Mouse (Mus musculus): ENCODE measurements around the gene Entpd7. TPM values are rescaled to one million over a fixed set of nuclear protein-coding genes. Genes with fewer than 3 reads are reported as not detected.

The Entpd7 gene
- polyA plus RNA-seq, 1 experiment from 2014 or later = 9.5 TPM

- no peak overlapping the region for H3K27ac ChIP-seq (ENCODE audit: low read length)
- no peaks in the 10 kb centered on the region for H3K27me3 ChIP-seq (ENCODE audit: control insufficient read depth, insufficient read depth, low read depth, low read length)
- H3K4me3 ChIP-seq (ENCODE audit: low read length) = no peak overlapping the region
- H3K36me3 ChIP-seq (ENCODE audit: control insufficient read depth, insufficient read depth, low read length) = peaks cover 5% of the 10 kb centered on the region
- no peak overlapping the region for H3K9ac ChIP-seq (ENCODE audit: low read length)
- WGBS = 65% methylated on average over 6 of the region's 6 CpGs
- ATAC-seq (ENCODE audit: low read depth) = no peak
- H3K4me1 ChIP-seq (replicated peaks; ENCODE audit: control insufficient read depth, insufficient read depth, low read length) = no peaks in the 10 kb centered on the region
- no peak overlapping the region for H3K4me2 ChIP-seq (ENCODE audit: low read depth, low read length)
- H3K9me3 ChIP-seq (ENCODE audit: control insufficient read depth, low read length) = no peaks in the 10 kb centered on the region
Observed at GRCm38 (mm10) chr19:43659632-43660031, 29.8 kb upstream of the Entpd7 start.

DNA sequence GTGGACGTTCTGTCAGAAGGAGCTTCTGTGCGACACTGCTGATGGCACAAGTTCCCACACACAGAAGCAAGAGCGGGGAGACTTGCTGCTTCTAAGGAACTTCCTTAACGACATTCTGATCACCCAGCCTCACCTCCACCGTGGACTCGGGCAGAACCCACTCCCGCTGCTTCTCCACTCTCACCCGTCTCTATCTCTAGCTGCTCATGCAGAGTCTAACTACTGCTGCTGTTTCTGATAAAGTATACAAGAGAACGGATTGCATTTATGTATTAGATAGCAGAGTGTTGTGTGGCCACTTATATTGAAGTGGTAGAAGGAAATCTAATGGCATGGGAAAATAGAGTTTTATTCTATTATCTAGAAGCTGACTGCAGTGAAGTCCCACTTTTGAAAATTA is 28.7 kb upstream of the Entpd7 start:
- Histone ChIP-seq H3K4me2 (ENCODE audit: low read depth, low read length) (no peak overlapping the region), H3K9me3 (ENCODE audit: control insufficient read depth, low read length) (no peaks in the 10 kb centered on the region), H3K4me3 (ENCODE audit: low read length) (no peak overlapping the region), H3K9ac (ENCODE audit: low read length) (no peak overlapping the region), H3K27ac (ENCODE audit: low read length) (no peak overlapping the region), H3K36me3 (ENCODE audit: control insufficient read depth, insufficient read depth, low read length) (peaks cover 5% of the 10 kb centered on the region), H3K27me3 (ENCODE audit: control insufficient read depth, insufficient read depth, low read depth, low read length) (no peaks in the 10 kb centered on the region), H3K4me1 (replicated peaks; ENCODE audit: control insufficient read depth, insufficient read depth, low read length) (no peaks in the 10 kb centered on the region)
- no peak for ATAC-seq (ENCODE audit: low read depth)
- 76% methylated on average over 9 of the region's 9 CpGs for WGBS

DNA sequence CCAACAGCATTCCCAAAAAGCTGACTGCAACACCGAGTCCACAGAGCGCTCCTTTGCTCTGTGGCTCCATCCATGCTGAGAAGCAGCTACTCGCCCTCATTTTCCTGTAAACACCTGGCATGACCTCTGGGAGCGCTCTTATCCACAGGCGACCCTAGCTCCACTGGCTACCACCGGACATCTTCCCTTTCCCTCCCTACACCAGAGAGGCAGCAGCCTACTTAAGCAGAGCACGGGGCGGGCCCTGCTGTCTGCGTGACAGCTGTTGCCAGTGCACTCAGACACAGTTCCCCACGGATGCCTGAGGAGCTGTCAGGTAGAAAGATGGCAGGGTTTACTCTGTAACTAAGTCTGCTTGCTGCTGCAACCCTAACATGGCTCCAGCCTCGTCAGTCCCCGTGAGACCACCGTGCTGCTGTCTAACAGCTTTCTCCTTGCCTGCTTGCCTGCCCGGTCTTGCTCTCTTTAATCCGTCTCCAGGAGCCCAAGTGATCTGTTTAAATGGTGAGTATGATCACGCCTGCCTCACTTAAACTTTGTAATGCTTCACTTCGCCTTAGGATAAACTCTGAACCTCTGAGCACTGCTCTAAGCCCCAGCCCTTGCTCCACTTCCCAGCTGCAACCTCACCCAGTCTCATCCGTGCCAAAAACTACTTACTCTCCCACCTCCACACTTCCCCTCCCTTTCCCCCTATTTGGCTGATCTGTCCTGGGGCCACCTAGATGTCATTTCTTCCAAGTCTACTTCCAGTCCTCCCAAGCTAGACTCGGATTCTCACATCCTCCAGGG is 27.1 kb upstream of the Entpd7 start:
- H3K4me1 ChIP-seq (replicated peaks; ENCODE audit: control insufficient read depth, insufficient read depth, low read length) = no peaks in the 10 kb centered on the region
- no peak overlapping the region for H3K4me3 ChIP-seq (ENCODE audit: low read length)
- H3K9ac ChIP-seq (ENCODE audit: low read length) = no peak overlapping the region
- ATAC-seq (ENCODE audit: low read depth) = peak; percentile 38; the same call in 1 of the 2 replicates
- no peak overlapping the region for H3K27ac ChIP-seq (ENCODE audit: low read length)
- H3K9me3 ChIP-seq (ENCODE audit: control insufficient read depth, low read length) = no peaks in the 10 kb centered on the region
- H3K4me2 ChIP-seq (ENCODE audit: low read depth, low read length) = no peak overlapping the region
- 47% methylated on average over 19 of the region's 19 CpGs for WGBS
- H3K36me3 ChIP-seq (ENCODE audit: control insufficient read depth, insufficient read depth, low read length) = peaks cover 5% of the 10 kb centered on the region
- no peaks in the 10 kb centered on the region for H3K27me3 ChIP-seq (ENCODE audit: control insufficient read depth, insufficient read depth, low read depth, low read length)

- Histone ChIP-seq H3K27me3 (ENCODE audit: control insufficient read depth, insufficient read depth, low read depth, low read length) (no peaks in the 10 kb centered on the region), H3K4me1 (replicated peaks; ENCODE audit: control insufficient read depth, insufficient read depth, low read length) (no peaks in the 10 kb centered on the region), H3K9me3 (ENCODE audit: control insufficient read depth, low read length) (no peaks in the 10 kb centered on the region), H3K4me2 (ENCODE audit: low read depth, low read length) (no peak overlapping the region), H3K36me3 (ENCODE audit: control insufficient read depth, insufficient read depth, low read length) (peaks cover 5% of the 10 kb centered on the region), H3K9ac (ENCODE audit: low read length) (no peak overlapping the region), H3K4me3 (ENCODE audit: low read length) (no peak overlapping the region), H3K27ac (ENCODE audit: low read length) (no peak overlapping the region)
- ATAC-seq (ENCODE audit: low read depth) = no peak
- WGBS = 79% methylated on average over 8 of the region's 8 CpGs
Observed at GRCm38 (mm10) chr19:43663471-43663870, 26.0 kb upstream of the Entpd7 start.

DNA sequence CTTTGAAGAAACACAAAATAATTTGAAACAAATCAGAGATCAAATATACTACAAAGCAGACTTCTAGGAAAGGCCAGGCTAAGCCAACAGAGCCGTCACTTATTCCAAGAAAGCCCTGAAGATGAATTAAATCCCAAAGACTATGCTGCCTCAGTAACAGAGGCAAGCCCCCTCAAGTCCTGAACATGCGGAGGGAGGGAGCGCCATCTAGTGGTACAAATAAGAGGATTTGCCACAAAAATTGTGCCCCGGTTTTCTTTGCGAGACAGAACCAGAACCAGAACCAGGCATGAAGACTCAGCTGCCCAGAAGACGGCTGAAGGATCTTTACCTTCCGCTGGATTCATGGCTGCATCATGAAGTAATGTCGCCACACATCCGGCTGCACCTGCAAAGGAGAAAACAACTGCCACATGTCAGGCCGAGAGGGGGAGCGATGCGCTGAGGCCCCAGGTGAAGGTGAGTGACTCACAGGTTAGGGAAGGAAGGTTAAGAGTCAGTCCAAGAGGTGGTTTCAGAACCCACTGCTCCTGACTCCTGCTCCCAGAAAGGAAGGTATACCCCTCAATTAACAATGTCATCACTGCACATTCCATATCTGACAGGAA is 23.9 kb upstream of the Entpd7 start:
- Histone ChIP-seq H3K27ac (ENCODE audit: low read length) (no peak overlapping the region), H3K9ac (ENCODE audit: low read length) (no peak overlapping the region), H3K4me2 (ENCODE audit: low read depth, low read length) (no peak overlapping the region), H3K9me3 (ENCODE audit: control insufficient read depth, low read length) (no peaks in the 10 kb centered on the region), H3K4me1 (replicated peaks; ENCODE audit: control insufficient read depth, insufficient read depth, low read length) (no peaks in the 10 kb centered on the region), H3K27me3 (ENCODE audit: control insufficient read depth, insufficient read depth, low read depth, low read length) (no peaks in the 10 kb centered on the region), H3K4me3 (ENCODE audit: low read length) (no peak overlapping the region), H3K36me3 (ENCODE audit: control insufficient read depth, insufficient read depth, low read length) (peaks cover 5% of the 10 kb centered on the region)
- ATAC-seq (ENCODE audit: low read depth) = no peak
- 51% methylated on average over 12 of the region's 12 CpGs for WGBS

DNA sequence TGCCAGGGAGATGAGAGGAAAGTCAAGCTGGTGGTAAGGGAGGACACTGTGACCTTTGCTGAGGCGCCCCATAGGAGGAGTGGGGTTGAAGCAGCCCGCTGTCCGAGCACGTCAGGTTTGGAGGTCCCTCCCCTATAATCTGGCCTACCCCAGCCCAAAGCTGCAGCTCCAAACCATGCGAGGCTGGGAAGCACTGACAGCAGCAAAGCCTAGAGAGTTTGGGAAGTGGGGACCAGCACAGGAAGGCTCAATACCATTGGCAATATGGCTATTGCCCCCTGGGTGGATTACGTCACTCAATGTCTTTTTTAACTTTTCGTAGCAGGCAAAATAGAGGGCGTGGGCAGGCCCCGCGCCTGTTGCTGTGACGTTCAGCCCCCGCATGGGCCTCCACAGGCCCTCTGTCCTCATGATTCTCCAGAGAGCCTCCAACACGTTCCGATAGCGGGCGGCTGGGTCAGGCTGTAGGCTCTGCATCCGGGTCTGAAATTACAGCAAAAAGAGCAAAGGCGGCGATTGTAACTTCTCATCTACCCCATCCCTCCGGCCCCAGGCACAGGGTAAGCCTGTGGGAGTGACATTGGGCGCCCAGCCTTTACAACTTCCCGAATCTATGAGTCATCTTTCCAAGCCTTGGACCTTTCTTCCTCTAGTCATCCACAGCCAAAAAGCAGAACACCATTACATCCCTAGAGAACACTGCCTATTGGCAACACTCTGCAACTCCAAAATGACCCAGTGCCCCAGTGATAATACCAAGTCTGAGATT is 22.6 kb upstream of the Entpd7 start:
- WGBS = 85% methylated on average over 22 of the region's 22 CpGs
- Histone ChIP-seq H3K4me2 (ENCODE audit: low read depth, low read length) (no peak overlapping the region), H3K4me3 (ENCODE audit: low read length) (no peak overlapping the region), H3K36me3 (ENCODE audit: control insufficient read depth, insufficient read depth, low read length) (peaks cover 5% of the 10 kb centered on the region), H3K9me3 (ENCODE audit: control insufficient read depth, low read length) (no peaks in the 10 kb centered on the region), H3K9ac (ENCODE audit: low read length) (no peak overlapping the region), H3K27ac (ENCODE audit: low read length) (no peak overlapping the region), H3K4me1 (replicated peaks; ENCODE audit: control insufficient read depth, insufficient read depth, low read length) (no peaks in the 10 kb centered on the region), H3K27me3 (ENCODE audit: control insufficient read depth, insufficient read depth, low read depth, low read length) (no peaks in the 10 kb centered on the region)
- ATAC-seq (ENCODE audit: low read depth) = no peak

DNA sequence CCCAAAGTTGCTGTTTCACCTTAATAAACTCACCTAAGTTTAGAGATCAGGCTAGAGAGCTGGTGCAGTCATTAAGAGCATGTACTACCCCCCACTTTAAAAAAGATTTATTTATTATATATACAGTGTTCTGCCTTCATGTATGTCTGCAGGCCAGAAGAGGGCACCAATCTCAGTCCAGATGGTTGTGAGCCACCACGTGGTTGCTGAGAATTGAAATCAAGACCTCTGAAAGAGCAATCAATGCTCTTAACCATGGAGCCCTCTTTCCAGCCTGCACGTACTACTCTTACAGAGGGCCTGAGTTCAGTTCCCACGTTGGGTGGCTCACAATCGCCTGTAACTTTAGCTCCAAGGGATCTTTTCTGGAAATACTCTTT is 22.1 kb upstream of the Entpd7 start:
- no peaks in the 10 kb centered on the region for H3K4me1 ChIP-seq (replicated peaks; ENCODE audit: control insufficient read depth, insufficient read depth, low read length)
- H3K9me3 ChIP-seq (ENCODE audit: control insufficient read depth, low read length) = no peaks in the 10 kb centered on the region
- H3K27me3 ChIP-seq (ENCODE audit: control insufficient read depth, insufficient read depth, low read depth, low read length) = no peaks in the 10 kb centered on the region
- no peak overlapping the region for H3K4me2 ChIP-seq (ENCODE audit: low read depth, low read length)
- WGBS = 59% methylated on average over 4 of the region's 4 CpGs
- H3K27ac ChIP-seq (ENCODE audit: low read length) = no peak overlapping the region
- H3K9ac ChIP-seq (ENCODE audit: low read length) = no peak overlapping the region
- ATAC-seq (ENCODE audit: low read depth) = no peak
- H3K4me3 ChIP-seq (ENCODE audit: low read length) = no peak overlapping the region
- H3K36me3 ChIP-seq (ENCODE audit: control insufficient read depth, insufficient read depth, low read length) = peaks cover 5% of the 10 kb centered on the region

GRCm38 (mm10) chr19:43669136-43669759 is 20.2 kb upstream of the Entpd7 start:
- no peak overlapping the region for H3K9ac ChIP-seq (ENCODE audit: low read length)
- peaks cover 9% of the 10 kb centered on the region for H3K4me1 ChIP-seq (replicated peaks; ENCODE audit: control insufficient read depth, insufficient read depth, low read length)
- no peak for ATAC-seq (ENCODE audit: low read depth)
- no peak overlapping the region for H3K4me3 ChIP-seq (ENCODE audit: low read length)
- no peaks in the 10 kb centered on the region for H3K9me3 ChIP-seq (ENCODE audit: control insufficient read depth, low read length)
- no peak overlapping the region for H3K27ac ChIP-seq (ENCODE audit: low read length)
- no peak overlapping the region for H3K4me2 ChIP-seq (ENCODE audit: low read depth, low read length)
- no peaks in the 10 kb centered on the region for H3K27me3 ChIP-seq (ENCODE audit: control insufficient read depth, insufficient read depth, low read depth, low read length)
- WGBS = 79% methylated on average over 8 of the region's 8 CpGs
- peaks cover 2% of the 10 kb centered on the region for H3K36me3 ChIP-seq (ENCODE audit: control insufficient read depth, insufficient read depth, low read length)

DNA sequence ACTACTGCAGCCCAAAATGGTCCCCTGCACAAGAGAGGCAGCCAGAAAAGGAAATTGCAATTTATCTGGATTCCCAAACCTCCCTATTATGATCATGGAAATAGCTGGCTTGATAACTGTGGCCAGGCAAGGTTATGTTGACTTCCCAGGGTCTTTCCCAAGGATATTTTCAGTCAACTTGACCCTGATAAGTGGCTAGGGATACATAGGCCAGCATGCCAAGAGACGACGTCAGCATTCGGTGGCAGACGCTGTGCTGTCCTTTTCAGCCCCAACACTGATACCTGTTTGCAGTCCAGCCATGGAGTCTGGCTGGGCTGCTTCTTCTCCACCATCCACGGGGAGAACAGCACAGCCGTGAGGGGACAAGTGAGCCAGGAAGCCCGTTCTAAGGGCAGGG is 18.4 kb upstream of the Entpd7 start:
- peaks cover 12% of the 10 kb centered on the region for H3K4me1 ChIP-seq (replicated peaks; ENCODE audit: control insufficient read depth, insufficient read depth, low read length)
- H3K27ac ChIP-seq (ENCODE audit: low read length) = no peak overlapping the region
- H3K27me3 ChIP-seq (ENCODE audit: control insufficient read depth, insufficient read depth, low read depth, low read length) = no peaks in the 10 kb centered on the region
- H3K4me2 ChIP-seq (ENCODE audit: low read depth, low read length) = no peak overlapping the region
- 78% methylated on average over 7 of the region's 7 CpGs for WGBS
- no peak for ATAC-seq (ENCODE audit: low read depth)
- no peaks in the 10 kb centered on the region for H3K36me3 ChIP-seq (ENCODE audit: control insufficient read depth, insufficient read depth, low read length)
- H3K9me3 ChIP-seq (ENCODE audit: control insufficient read depth, low read length) = no peaks in the 10 kb centered on the region
- H3K4me3 ChIP-seq (ENCODE audit: low read length) = no peak overlapping the region
- H3K9ac ChIP-seq (ENCODE audit: low read length) = no peak overlapping the region

Data from lung, embryonic 16.5 days (tissue).